Mouse (Mus musculus): ENCODE measurements around the gene Sim1. TPM values are rescaled to one million over a fixed set of nuclear protein-coding genes. Genes with fewer than 3 reads are reported as not detected.

Gene Sim1
- not detected in 2 replicates for total RNA-seq (2023)

DNA sequence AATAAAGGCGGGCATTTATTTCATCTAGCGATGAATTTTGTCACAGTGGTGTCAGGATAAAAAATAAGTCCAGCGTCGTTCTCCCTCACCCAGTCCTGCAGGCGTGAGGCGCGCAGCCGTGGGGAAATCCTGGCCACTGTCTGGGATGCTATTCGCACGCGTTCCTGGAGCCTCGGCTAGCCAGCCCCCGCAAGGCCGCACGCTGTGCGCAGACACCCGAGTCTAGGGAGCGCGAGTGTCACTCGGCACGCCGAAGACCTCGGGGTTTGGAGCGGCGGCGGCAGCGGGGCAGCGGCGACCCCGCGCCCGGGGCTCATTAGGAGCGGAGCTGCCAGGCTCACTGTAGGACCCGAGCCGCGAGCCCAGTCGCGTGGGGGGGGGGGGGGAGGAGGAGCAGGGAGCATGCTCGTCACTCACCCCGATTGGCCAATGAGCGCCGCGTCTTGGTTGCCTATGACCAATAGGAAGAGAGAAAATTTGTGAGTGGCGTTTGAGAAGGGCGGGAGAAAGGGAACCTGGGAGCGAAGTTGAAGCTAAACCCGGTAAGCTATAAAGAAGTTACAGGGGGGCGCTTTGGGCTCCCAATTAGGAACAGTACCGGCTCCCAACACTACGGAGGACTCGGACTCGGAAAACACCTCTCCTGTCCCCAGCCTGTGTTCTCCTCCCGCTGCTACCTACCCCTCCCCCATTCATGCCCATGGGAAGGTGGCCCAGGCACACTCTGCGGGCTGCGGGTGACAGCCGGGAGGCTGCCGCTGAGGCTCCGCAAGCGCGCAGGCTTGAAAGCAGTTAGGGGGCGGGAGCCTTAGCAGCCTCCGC is at the start of gene Sim1:
Sim1 (plus strand) TSS at position 585 of the 822 bp plus-strand sequence.

